ENCODE assay signal across 9 mouse cellular contexts in genomic region chr4:7455130-7455529, GRCm38 (mm10).
A peak's percentile ranks its signal among the peaks of the same experiment; 100 is the strongest.
DNase-seq lines count a peak whose midpoint lies in the region; ATAC-seq and TF ChIP-seq lines count a peak whose summit lies in the region.
"Had no signal": no experiment of that assay in that cellular context is flagged by ENCODE, and none has a peak within 500 bp of the region (broad histone marks: within the 10 kb centered on the region; RNA-seq: fewer than 3 reads in every experiment).

No protein-coding gene starts in this region.

- TF ChIP-seq CTCF in hindbrain, postnatal 0 days (IDR thresholded peaks at IDR 0.05; ENCODE audit: low read depth) = no peak
- no peak for TF ChIP-seq CTCF in midbrain, postnatal 0 days (IDR thresholded peaks at IDR 0.05)

- H3K27me3 ChIP-seq in forebrain, embryonic 14.5 days (replicated peaks; ENCODE audit: control insufficient read depth, insufficient read depth, low read length) = no peaks in the 10 kb centered on the region
- H3K27me3 ChIP-seq in forebrain, embryonic 12.5 days = no peaks in the 10 kb centered on the region
- no peaks in the 10 kb centered on the region for H3K27me3 ChIP-seq in hindbrain, postnatal 0 days (ENCODE audit: insufficient read depth, low read length)
- H3K27me3 ChIP-seq in midbrain, postnatal 0 days (ENCODE audit: insufficient read depth, low read length) = no peaks in the 10 kb centered on the region

- H3K36me3 ChIP-seq in forebrain, embryonic 14.5 days (ENCODE audit: control insufficient read depth, insufficient read depth, low read length) = no peaks in the 10 kb centered on the region
- H3K36me3 ChIP-seq in forebrain, embryonic 12.5 days (replicated peaks) = no peaks in the 10 kb centered on the region
- H3K36me3 ChIP-seq in hindbrain, postnatal 0 days (ENCODE audit: insufficient read depth, low read length) = no peaks in the 10 kb centered on the region
- no peaks in the 10 kb centered on the region for H3K36me3 ChIP-seq in midbrain, postnatal 0 days (ENCODE audit: insufficient read depth, low read length)

- WGBS in forebrain, embryonic 14.5 days = 40% methylated on average over 9 of the region's 9 CpGs
- 34% methylated on average over 9 of the region's 9 CpGs for WGBS in forebrain, embryonic 12.5 days
- WGBS in hindbrain, postnatal 0 days = 8% methylated on average over 8 of the region's 9 CpGs
- 20% methylated on average over 9 of the region's 9 CpGs for WGBS in midbrain, postnatal 0 days

- H3K9me3 ChIP-seq in forebrain, embryonic 14.5 days (replicated peaks; ENCODE audit: control insufficient read depth, low read length) = no peaks in the 10 kb centered on the region
- no peaks in the 10 kb centered on the region for H3K9me3 ChIP-seq in forebrain, embryonic 12.5 days
- no peaks in the 10 kb centered on the region for H3K9me3 ChIP-seq in hindbrain, postnatal 0 days (ENCODE audit: low read length)
- H3K9me3 ChIP-seq in midbrain, postnatal 0 days (ENCODE audit: low read length) = no peaks in the 10 kb centered on the region

- H3K27ac ChIP-seq in forebrain, embryonic 14.5 days (ENCODE audit: low read depth, low read length) = no peak overlapping the region; the same call in 1 of the 2 replicates
- H3K27ac ChIP-seq in forebrain, embryonic 12.5 days = no peak overlapping the region
- H3K27ac ChIP-seq in hindbrain, postnatal 0 days = no peak overlapping the region
- H3K27ac ChIP-seq in midbrain, postnatal 0 days (ENCODE audit: low read depth, low read length) = no peak overlapping the region
- H3K27ac ChIP-seq: heart, adult 2 months had no signal

- no peaks in the 10 kb centered on the region for H3K4me1 ChIP-seq in forebrain, embryonic 14.5 days (ENCODE audit: control insufficient read depth, insufficient read depth, low read length)
- peaks cover 2% of the 10 kb centered on the region; the same call in 1 of the 2 replicates for H3K4me1 ChIP-seq in forebrain, embryonic 12.5 days
- H3K4me1 ChIP-seq in hindbrain, postnatal 0 days (ENCODE audit: insufficient read depth, low read length) = no peaks in the 10 kb centered on the region
- no peaks in the 10 kb centered on the region for H3K4me1 ChIP-seq in midbrain, postnatal 0 days (ENCODE audit: insufficient read depth, low read length)

- H3K9ac ChIP-seq in forebrain, embryonic 14.5 days (ENCODE audit: low read length) = no peak overlapping the region
- no peak overlapping the region for H3K9ac ChIP-seq in forebrain, embryonic 12.5 days
- H3K9ac ChIP-seq in hindbrain, postnatal 0 days (replicated peaks; ENCODE audit: low read length) = no peak overlapping the region
- H3K9ac ChIP-seq in midbrain, postnatal 0 days (replicated peaks; ENCODE audit: low read length, poor library complexity, severe bottlenecking) = no peak overlapping the region

- ATAC-seq in forebrain, embryonic 14.5 days = no peak; the same call in 1 of the 2 replicates
- no peak for ATAC-seq in forebrain, embryonic 12.5 days (ENCODE audit: low FRiP score)
- ATAC-seq in hindbrain, postnatal 0 days = no peak
- no peak for ATAC-seq in midbrain, postnatal 0 days (ENCODE audit: low FRiP score)

- no peak overlapping the region for H3K4me3 ChIP-seq in forebrain, embryonic 14.5 days (ENCODE audit: low read depth, low read length)
- H3K4me3 ChIP-seq in forebrain, embryonic 12.5 days (replicated peaks) = no peak overlapping the region
- no peak overlapping the region for H3K4me3 ChIP-seq in hindbrain, postnatal 0 days (ENCODE audit: low read length)
- no peak overlapping the region for H3K4me3 ChIP-seq in midbrain, postnatal 0 days (ENCODE audit: low read depth, low read length)
- H3K4me3 ChIP-seq: heart, adult 2 months had no signal

- peak; percentile 39 for DNase-seq in forebrain, embryonic 14.5 days (ENCODE audit: low spot score)
- peak; percentile 87 for DNase-seq in CD4-positive helper T cell, adult 2 months (ENCODE audit: low read depth, low spot score)
- DNase-seq in hindbrain, postnatal 0 days (ENCODE audit: low spot score) = peak; percentile 1
- peak; percentile 5 for DNase-seq in midbrain, postnatal 0 days (ENCODE audit: low spot score)
- DNase-seq in cerebellum, adult 18-20 months = no peak
- no peak for DNase-seq in layer of hippocampus, adult 11-12 months (ENCODE audit: low spot score)
- no peak for DNase-seq in ovary, postnatal 10 days (ENCODE audit: low spot score)

- no peak overlapping the region for H3K4me2 ChIP-seq in forebrain, embryonic 14.5 days (ENCODE audit: low read length)
- no peak overlapping the region for H3K4me2 ChIP-seq in forebrain, embryonic 12.5 days
- H3K4me2 ChIP-seq in hindbrain, postnatal 0 days (ENCODE audit: low read depth, low read length) = peak overlapping the region; percentile 16; the same call in 1 of the 2 replicates
- no peak overlapping the region for H3K4me2 ChIP-seq in midbrain, postnatal 0 days (ENCODE audit: low read depth, low read length, poor library complexity, severe bottlenecking)

Comparison
In these comparisons a context has a peak if more than half of its experiments do, and no peak if none do; other contexts are left out.
1. DNase-seq: peak in forebrain, embryonic 14.5 days (single experiment), CD4-positive helper T cell, adult 2 months (single experiment), hindbrain, postnatal 0 days (single experiment) and midbrain, postnatal 0 days (single experiment); none in cerebellum, adult 18-20 months (0 of 2), layer of hippocampus, adult 11-12 months (single experiment) and ovary, postnatal 10 days (single experiment).